ENCODE assay signal across 8 mouse cellular contexts in genomic region chrX:91059251-91059650, GRCm38 (mm10).
DNase-seq lines count a peak whose midpoint lies in the region; ATAC-seq and TF ChIP-seq lines count a peak whose summit lies in the region.
"Not testable (repeated sequence)": the region's sequence is repeated elsewhere in the genome, so short reads cannot be mapped to it uniquely, and the experiment has no call there.

No protein-coding gene starts in this region.

- peak; percentile 30 for DNase-seq in A20 (ENCODE audit: low read depth, low spot score)
- not testable (repeated sequence) for DNase-seq in Patski (ENCODE audit: low read depth, low spot score)
- peak; percentile 21 to 43 for DNase-seq in cerebellum, postnatal 10 days
- peak; percentile 19 for DNase-seq in gastrocnemius, postnatal 10 days
- DNase-seq in kidney, adult 9 months: peak; percentile 8
- DNase-seq in limb, embryonic 11.5 days (ENCODE audit: low spot score): peak; percentile 23
- DNase-seq in retina, embryonic 14.5 days (ENCODE audit: low spot score): peak; percentile 12
- DNase-seq in thymus, postnatal 14 days: peak; percentile 3

- H3K4me3 ChIP-seq in limb, embryonic 11.5 days (ENCODE audit: low read depth, low read length): not testable (repeated sequence)

- in situ Hi-C loops in Patski (cut with MboI; ENCODE audit: low pct_unique_long_range_greater_than_20kb): not testable (repeated sequence)

- not testable (repeated sequence) for H3K27ac ChIP-seq in limb, embryonic 11.5 days (replicated peaks; ENCODE audit: low read depth, low read length)

- H3K27me3 ChIP-seq in Patski; limb, embryonic 11.5 days (ENCODE audit: control insufficient read depth, insufficient read depth, low read length): not testable (repeated sequence)

- not testable (repeated sequence) for H3K9me3 ChIP-seq in limb, embryonic 11.5 days (ENCODE audit: control insufficient read depth, low read length)

- peak; percentile 41 for TF ChIP-seq CTCF in Patski (IDR thresholded peaks at IDR 0.05)

- H3K4me2 ChIP-seq in limb, embryonic 11.5 days (ENCODE audit: low read depth, severe bottlenecking): not testable (repeated sequence)

- H3K36me3 ChIP-seq in limb, embryonic 11.5 days (ENCODE audit: control insufficient read depth, insufficient read depth, low read length): not testable (repeated sequence)

- CTCF ChIA-PET in Patski (lab: Charles Lee): not testable (repeated sequence)

- ATAC-seq in Patski; limb, embryonic 11.5 days (ENCODE audit: insufficient number of reproducible peaks, low FRiP score, low TSS enrichment, low read depth): not testable (repeated sequence)

- H3K4me1 ChIP-seq in limb, embryonic 11.5 days (ENCODE audit: control insufficient read depth, insufficient read depth, low read length): not testable (repeated sequence)

- H3K9ac ChIP-seq in limb, embryonic 11.5 days (ENCODE audit: low read length): not testable (repeated sequence)

- WGBS in limb, embryonic 11.5 days: 47% methylated on average over 3 of the region's 3 CpGs

- POLR2A ChIA-PET in Patski (lab: Charles Lee): not testable (repeated sequence)
